ENCODE assay signal across 10 mouse cellular contexts in genomic region chr2:158136205-158136604, GRCm38 (mm10). TPM values are rescaled to one million over a fixed set of nuclear protein-coding genes. Genes with fewer than 3 reads are reported as not detected.
A peak's percentile ranks its signal among the peaks of the same experiment; 100 is the strongest.
DNase-seq lines count a peak whose midpoint lies in the region; ATAC-seq and TF ChIP-seq lines count a peak whose summit lies in the region.
"Had no signal": no experiment of that assay in that cellular context is flagged by ENCODE, and none has a peak within 500 bp of the region (broad histone marks: within the 10 kb centered on the region; RNA-seq: fewer than 3 reads in every experiment).

No protein-coding gene starts in this region.

- TF ChIP-seq POLR2A in bone marrow macrophage, adult 2 months (IDR thresholded peaks at IDR 0.05; ENCODE audit: borderline replicate concordance, low read depth, low read length): no peak

- TF ChIP-seq CTCF in bone marrow macrophage, adult 2 months (IDR thresholded peaks at IDR 0.05; ENCODE audit: low read depth, low read length): no peak
- no peak for TF ChIP-seq CTCF in kidney, postnatal 0 days (IDR thresholded peaks at IDR 0.05; ENCODE audit: low read depth)

- H3K4me2 ChIP-seq in kidney, postnatal 0 days (ENCODE audit: low read length): no peak overlapping the region

- peak; percentile 63 for DNase-seq in embryo, embryonic 10 days (ENCODE audit: low spot score)
- DNase-seq in embryo, embryonic 11 days: no peak
- peak; percentile 28 for DNase-seq in kidney, postnatal 0 days (ENCODE audit: low spot score)
- DNase-seq in lung, postnatal 36 days: peak; percentile 89
- DNase-seq in left cerebral cortex, postnatal 36 days (ENCODE audit: low spot score in 2 of 2): no peak
- DNase-seq in cerebellum, postnatal 10 days: no peak
- DNase-seq: gastrocnemius, postnatal 10 days had no signal

- no peak overlapping the region for H3K4me3 ChIP-seq in bone marrow macrophage, adult 2 months (ENCODE audit: insufficient read depth, low read length)
- no peak overlapping the region for H3K4me3 ChIP-seq in kidney, postnatal 0 days (replicated peaks; ENCODE audit: low read depth, low read length)

- peaks cover 20% of the 10 kb centered on the region; the same call in 1 of the 2 replicates for H3K36me3 ChIP-seq in kidney, postnatal 0 days (ENCODE audit: insufficient read depth, low read length)

- H3K4me1 ChIP-seq in bone marrow macrophage, adult 2 months (ENCODE audit: control insufficient read depth, insufficient read depth, low read length): peaks cover 51% of the 10 kb centered on the region
- H3K4me1 ChIP-seq in kidney, postnatal 0 days (replicated peaks; ENCODE audit: insufficient read depth, low read length): peaks cover 10% of the 10 kb centered on the region

- no peak for ATAC-seq in kidney, postnatal 0 days (replicated peaks; ENCODE audit: low FRiP score, low read depth)
- no peak for ATAC-seq in erythroid progenitor cell, adult 5-6 weeks (replicated peaks; ENCODE audit: low FRiP score, poor library complexity, severe bottlenecking)
- ATAC-seq: activated CD4-positive, CD25-positive, alpha-beta regulatory T cell, adult 4 months had no signal

- intact Hi-C loops in left cerebral cortex, postnatal 36 days (cut with DNase I): no loop called here

- no peak overlapping the region for H3K9ac ChIP-seq in kidney, postnatal 0 days (ENCODE audit: low read depth, low read length)

- H3K27me3 ChIP-seq in kidney, postnatal 0 days (ENCODE audit: insufficient read depth, low read length): no peaks in the 10 kb centered on the region

- H3K27ac ChIP-seq in bone marrow macrophage, adult 2 months (ENCODE audit: insufficient read depth, low read depth, low read length): peak overlapping the region; percentile 46
- H3K27ac ChIP-seq in kidney, postnatal 0 days: no peak overlapping the region

- 43% methylated on average over 7 of the region's 7 CpGs for WGBS in kidney, postnatal 0 days

- H3K9me3 ChIP-seq in kidney, postnatal 0 days (replicated peaks; ENCODE audit: low read length): no peaks in the 10 kb centered on the region

RNA-seq across cellular contexts. Expression of gene Tgm2, which starts 10.0 kb away (rescaled TPM):
- 13.2 and 14.6 TPM in 2 replicates for polyA plus RNA-seq in bone marrow macrophage, adult 2 months (2012; ENCODE audit: insufficient read depth, insufficient read length, missing spikeins)
- polyA plus RNA-seq in kidney, postnatal 0 days (2015; fragmentation: Nextera tagmentation; extraction: Ambion mirVana): 26.9 and 31.7 TPM in 2 replicates
- total RNA-seq in erythroid progenitor cell, adult 5-6 weeks (2015; ENCODE audit: low replicate concordance): 16.3 and 27.4 TPM in 2 replicates
- 23.0 and 33.9 TPM in 2 replicates for total RNA-seq in erythroid progenitor cell, adult 5-6 weeks (2017; ENCODE audit: low replicate concordance)
- 10 to 100 TPM; 11.2 to 11.5 TPM for total RNA-seq in left cerebral cortex, postnatal 36 days (2021)

Comparison
In these comparisons a context has a peak if more than half of its experiments do, and no peak if none do; other contexts are left out.
1. DNase-seq: peak in embryo, embryonic 10 days (single experiment), kidney, postnatal 0 days (single experiment) and lung, postnatal 36 days (single experiment); none in embryo, embryonic 11 days (single experiment), left cerebral cortex, postnatal 36 days (0 of 2) and cerebellum, postnatal 10 days (0 of 2).